17 mouse cellular contexts compared by ENCODE assay signal in genomic region chr6:114964235-114964634, GRCm38 (mm10). TPM values are rescaled to one million over a fixed set of nuclear protein-coding genes. Genes with fewer than 3 reads are reported as not detected.
DNase-seq lines count a peak whose midpoint lies in the region; ATAC-seq lines count a peak whose summit lies in the region.
"Had no signal": no experiment of that assay in that cellular context is flagged by ENCODE, and none has a peak within 500 bp of the region (broad histone marks: within the 10 kb centered on the region; RNA-seq: fewer than 3 reads in every experiment).

No protein-coding gene starts in this region.

- H3K27me3 ChIP-seq in kidney, embryonic 15.5 days, result peaks cover 23% of the 10 kb centered on the region
- H3K27me3 ChIP-seq in lung, embryonic 15.5 days, result 0 out of 2 replicates have a peak, but pooled peaks cover 4% of the 10 kb centered on the region
- no peaks in the 10 kb centered on the region for H3K27me3 ChIP-seq in limb, embryonic 13.5 days

- no peak overlapping the region for H3K4me3 ChIP-seq in kidney, embryonic 15.5 days (replicated peaks)
- no peak overlapping the region for H3K4me3 ChIP-seq in lung, embryonic 15.5 days
- no peak overlapping the region for H3K4me3 ChIP-seq in limb, embryonic 13.5 days
- H3K4me3 ChIP-seq: forebrain, embryonic 12.5 days; heart, embryonic 12.5 days; midbrain, embryonic 15.5 days had no signal

- ATAC-seq in kidney, embryonic 15.5 days (replicated peaks; ENCODE audit: low FRiP score), result no peak
- ATAC-seq in lung, embryonic 15.5 days (ENCODE audit: borderline replicate concordance, extremely low read depth, low FRiP score, low TSS enrichment), result no peak
- ATAC-seq in limb, embryonic 13.5 days (ENCODE audit: low FRiP score, low read depth), result no peak
- ATAC-seq: hindbrain, postnatal 0 days; midbrain, embryonic 15.5 days had no signal

- peaks cover 26% of the 10 kb centered on the region for H3K4me1 ChIP-seq in kidney, embryonic 15.5 days
- H3K4me1 ChIP-seq in lung, embryonic 15.5 days, result peaks cover 47% of the 10 kb centered on the region
- peaks cover 69% of the 10 kb centered on the region for H3K4me1 ChIP-seq in limb, embryonic 13.5 days

- 0 out of 2 replicates have a peak overlapping the region, but pooled peaks have one; percentile 22 for H3K27ac ChIP-seq in kidney, embryonic 15.5 days
- peak overlapping the region; percentile 73 for H3K27ac ChIP-seq in lung, embryonic 15.5 days
- peak overlapping the region; percentile 39; the same call in 1 of the 2 replicates for H3K27ac ChIP-seq in limb, embryonic 13.5 days
- H3K27ac ChIP-seq: forebrain, embryonic 12.5 days; hindbrain, postnatal 0 days; liver, embryonic 14.5 days; midbrain, embryonic 15.5 days had no signal

- H3K9ac ChIP-seq in kidney, embryonic 15.5 days, result no peak overlapping the region
- H3K9ac ChIP-seq in lung, embryonic 15.5 days, result no peak overlapping the region
- no peak overlapping the region for H3K9ac ChIP-seq in limb, embryonic 13.5 days
- H3K9ac ChIP-seq: forebrain, embryonic 12.5 days; heart, embryonic 12.5 days; liver, embryonic 14.5 days; midbrain, embryonic 15.5 days had no signal

- no peaks in the 10 kb centered on the region for H3K9me3 ChIP-seq in kidney, embryonic 15.5 days (replicated peaks)
- H3K9me3 ChIP-seq in lung, embryonic 15.5 days, result no peaks in the 10 kb centered on the region
- H3K9me3 ChIP-seq in limb, embryonic 13.5 days, result no peaks in the 10 kb centered on the region
- H3K9me3 ChIP-seq: forebrain, embryonic 12.5 days; heart, embryonic 12.5 days; midbrain, embryonic 15.5 days had no signal

- no peak overlapping the region for H3K4me2 ChIP-seq in kidney, embryonic 15.5 days
- no peak overlapping the region for H3K4me2 ChIP-seq in lung, embryonic 15.5 days
- no peak overlapping the region for H3K4me2 ChIP-seq in limb, embryonic 13.5 days (replicated peaks)
- H3K4me2 ChIP-seq: forebrain, embryonic 12.5 days; heart, embryonic 12.5 days; midbrain, embryonic 15.5 days had no signal

- WGBS in kidney, embryonic 15.5 days, result 80% methylated on average over 2 of the region's 2 CpGs
- WGBS in lung, embryonic 15.5 days, result 39% methylated on average over 2 of the region's 2 CpGs
- WGBS in limb, embryonic 13.5 days, result 72% methylated on average over 2 of the region's 2 CpGs

- no peak for DNase-seq in kidney, adult 18-20 months
- DNase-seq in lung, postnatal 14 days, result no peak
- DNase-seq in Muller cell, postnatal 12 days (ENCODE audit: inconsistent ontology term), result peak; percentile 72
- no peak for DNase-seq in layer of hippocampus, adult 11-12 months (ENCODE audit: low spot score)
- no peak for DNase-seq in gastrocnemius, postnatal 25 days
- DNase-seq: adrenal gland, postnatal 14 days; cerebellum, adult 8-10 months; thymus, postnatal 4 days had no signal

- H3K36me3 ChIP-seq in kidney, embryonic 15.5 days, result no peaks in the 10 kb centered on the region
- H3K36me3 ChIP-seq in lung, embryonic 15.5 days, result no peaks in the 10 kb centered on the region
- no peaks in the 10 kb centered on the region for H3K36me3 ChIP-seq in limb, embryonic 13.5 days
- H3K36me3 ChIP-seq: forebrain, embryonic 12.5 days; G1E; heart, embryonic 12.5 days; midbrain, embryonic 15.5 days had no signal

RNA-seq across cellular contexts. Expression of gene Vgll4, which starts 5.6 kb away (rescaled TPM):
- polyA plus RNA-seq in kidney, embryonic 15.5 days (2015; fragmentation: Nextera tagmentation; extraction: Ambion mirVana), result 106 and 110 TPM in 2 replicates
- polyA plus RNA-seq in lung, embryonic 15.5 days (2015; fragmentation: Nextera tagmentation; extraction: Ambion mirVana), result 133 and 147 TPM in 2 replicates
- 154 and 156 TPM in 2 replicates for polyA plus RNA-seq in limb, embryonic 13.5 days (2015; fragmentation: Nextera tagmentation; extraction: Ambion mirVana)
- total RNA-seq in gastrocnemius, postnatal 25 days (2021), result 10 to 100 TPM; 13.3 to 13.9 TPM

Comparison
In these comparisons a context has a peak if more than half of its experiments do, and no peak if none do; other contexts are left out.
1. H3K27ac ChIP-seq: peak in every context shown above with its lines; median percentile 73 in lung, embryonic 15.5 days; 39 in limb, embryonic 13.5 days; 22 in kidney, embryonic 15.5 days.